Mouse (Mus musculus) kidney, postnatal 0 days (tissue): ENCODE measurements at regions not wholly inside any gene's neighbourhood (a gene's known extent, or its start where the extent isn't known, plus 50 kb on each side); places are given as distances from the start of the nearest gene placed in this dataset.

ENCODE experiments used
- ATAC-seq: fragments of 200-750 bp; cut with Nextera tagmentation; replicated peaks from 2 replicates; pipeline ENCODE4 v1.8.0; 2017; ENCODE audit warnings: low read depth, moderate number of reproducible peaks, moderate TSS enrichment, moderate library complexity; ENCODE audit not compliant: low FRiP score
- DNase-seq: peaks from one replicate; pipeline ENCODE4 v3.0.0-alpha.2; 2016; ENCODE audit warnings: low spot score
- H3K27ac ChIP-seq: fragments of 300-500 bp; sonication (generic); 2 replicates; pipeline ENCODE4 v1.5.1; 2014; ENCODE audit warnings: mild to moderate bottlenecking
- H3K27me3 ChIP-seq: fragments of 300-500 bp; sonication (generic); 2 replicates; pipeline ENCODE4 v1.6.1; 2014; ENCODE audit warnings: low read length, mixed read lengths; ENCODE audit not compliant: insufficient read depth
- H3K36me3 ChIP-seq: fragments of 300-500 bp; sonication (generic); 2 replicates; pipeline ENCODE4 v1.6.1; 2014; ENCODE audit warnings: low read length, mixed read lengths; ENCODE audit not compliant: insufficient read depth
- H3K4me1 ChIP-seq: fragments of 300-500 bp; sonication (generic); replicated peaks from 2 replicates; pipeline ENCODE4 v1.6.1; 2014; ENCODE audit warnings: antibody characterized with exemption, low read length, mixed read lengths; ENCODE audit not compliant: insufficient read depth
- H3K4me2 ChIP-seq: fragments of 300-500 bp; sonication (generic); 2 replicates; pipeline ENCODE4 v1.6.1; 2014; ENCODE audit warnings: mild to moderate bottlenecking, low read length, moderate library complexity, mixed read lengths
- H3K4me3 ChIP-seq: fragments of 300-500 bp; sonication (generic); replicated peaks from 2 replicates; pipeline ENCODE4 v1.5.1; 2014; ENCODE audit warnings: low read depth, low read length
- H3K9ac ChIP-seq: fragments of 300-500 bp; sonication (generic); 2 replicates; pipeline ENCODE4 v1.6.1; 2014; ENCODE audit warnings: low read depth, low read length
- H3K9me3 ChIP-seq: fragments of 300-500 bp; sonication (generic); replicated peaks from 2 replicates; pipeline ENCODE4 v1.6.1; 2016; ENCODE audit warnings: low read length, inconsistent platforms, mixed read lengths
- CTCF ChIP-seq: IDR thresholded peaks from 2 replicates; pipeline ENCODE4 v1.5.1; 2016; ENCODE audit warnings: antibody characterized with exemption, low read depth, mild to moderate bottlenecking, moderate library complexity
- WGBS: fragments of 180-500 bp; shearing (Covaris S2); extraction: QIAGEN DNeasy Blood & Tissue Kit; methylation state at CpG from one replicate; pipeline ENCODE4 v1.1.7; 2014; 5-methylcytosine and 5-hydroxymethylcytosine counted together

DNA sequence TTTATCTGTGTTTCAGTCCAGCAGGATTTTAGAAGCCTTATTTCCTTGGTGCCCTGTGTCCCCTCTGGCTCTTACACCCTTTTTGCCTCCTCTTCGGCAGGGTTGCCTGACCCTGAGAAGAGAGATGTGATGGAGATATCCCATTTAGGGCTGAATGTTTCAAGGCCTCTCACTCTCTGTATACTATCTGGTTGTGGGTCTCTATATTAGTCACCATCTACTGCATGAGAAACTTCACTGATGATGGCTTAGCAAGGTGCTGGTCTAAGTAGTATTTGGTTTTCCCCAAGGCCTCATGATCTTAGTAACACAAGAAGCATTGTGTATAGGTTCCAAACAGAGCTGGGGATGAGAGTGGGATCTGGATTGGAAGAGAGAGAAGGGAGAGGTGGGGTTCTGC is 99.2 kb upstream of the N6amt1 start:
- ATAC-seq = no peak
- H3K9me3 ChIP-seq = no peaks in the 10 kb centered on the region
- H3K27me3 ChIP-seq = no peaks in the 10 kb centered on the region
- TF ChIP-seq CTCF = no peak
- 88% methylated on average over 1 of the region's 1 CpGs for WGBS
- H3K4me1 ChIP-seq = no peaks in the 10 kb centered on the region
- no peak overlapping the region for H3K4me3 ChIP-seq
- H3K27ac ChIP-seq = no peak overlapping the region
- no peak overlapping the region for H3K9ac ChIP-seq
- DNase-seq = no peak
- no peaks in the 10 kb centered on the region for H3K36me3 ChIP-seq
- no peak overlapping the region for H3K4me2 ChIP-seq

- Histone ChIP-seq H3K4me2 (no peak overlapping the region), H3K9ac (no peak overlapping the region), H3K9me3 (no peaks in the 10 kb centered on the region), H3K27ac (no peak overlapping the region), H3K4me3 (no peak overlapping the region), H3K4me1 (no peaks in the 10 kb centered on the region; the same call in 1 of the 2 replicates), H3K36me3 (no peaks in the 10 kb centered on the region), H3K27me3 (no peaks in the 10 kb centered on the region)
- 57% methylated on average over 10 of the region's 10 CpGs for WGBS
- TF ChIP-seq CTCF = no peak
- no peak for DNase-seq
- no peak for ATAC-seq
Measured at GRCm38 (mm10) chr16:87250531-87250930, 103.5 kb upstream of the N6amt1 start.

- WGBS = 32% methylated on average over 7 of the region's 7 CpGs
- TF ChIP-seq CTCF = peak; percentile 69
- H3K9me3 ChIP-seq = no peaks in the 10 kb centered on the region
- no peaks in the 10 kb centered on the region; the same call in 1 of the 2 replicates for H3K4me1 ChIP-seq
- no peak overlapping the region for H3K27ac ChIP-seq
- ATAC-seq = no peak
- no peak overlapping the region for H3K9ac ChIP-seq
- H3K36me3 ChIP-seq = no peaks in the 10 kb centered on the region
- no peaks in the 10 kb centered on the region for H3K27me3 ChIP-seq
- peak; percentile 76 for DNase-seq
- H3K4me2 ChIP-seq = no peak overlapping the region
- H3K4me3 ChIP-seq = no peak overlapping the region
Measured at GRCm38 (mm10) chr16:87249903-87250302, 104.1 kb upstream of the N6amt1 start.

GRCm38 (mm10) chr16:87248501-87249030 is 105.4 kb upstream of the N6amt1 start:
- Histone ChIP-seq H3K27ac (no peak overlapping the region), H3K9me3 (no peaks in the 10 kb centered on the region), H3K36me3 (no peaks in the 10 kb centered on the region), H3K4me3 (no peak overlapping the region), H3K27me3 (no peaks in the 10 kb centered on the region), H3K4me1 (no peaks in the 10 kb centered on the region; the same call in 1 of the 2 replicates), H3K9ac (no peak overlapping the region), H3K4me2 (no peak overlapping the region)
- no peak for ATAC-seq
- peak; percentile 74 for TF ChIP-seq CTCF
- DNase-seq = peak; percentile 89
- 30% methylated on average over 6 of the region's 6 CpGs for WGBS

DNA sequence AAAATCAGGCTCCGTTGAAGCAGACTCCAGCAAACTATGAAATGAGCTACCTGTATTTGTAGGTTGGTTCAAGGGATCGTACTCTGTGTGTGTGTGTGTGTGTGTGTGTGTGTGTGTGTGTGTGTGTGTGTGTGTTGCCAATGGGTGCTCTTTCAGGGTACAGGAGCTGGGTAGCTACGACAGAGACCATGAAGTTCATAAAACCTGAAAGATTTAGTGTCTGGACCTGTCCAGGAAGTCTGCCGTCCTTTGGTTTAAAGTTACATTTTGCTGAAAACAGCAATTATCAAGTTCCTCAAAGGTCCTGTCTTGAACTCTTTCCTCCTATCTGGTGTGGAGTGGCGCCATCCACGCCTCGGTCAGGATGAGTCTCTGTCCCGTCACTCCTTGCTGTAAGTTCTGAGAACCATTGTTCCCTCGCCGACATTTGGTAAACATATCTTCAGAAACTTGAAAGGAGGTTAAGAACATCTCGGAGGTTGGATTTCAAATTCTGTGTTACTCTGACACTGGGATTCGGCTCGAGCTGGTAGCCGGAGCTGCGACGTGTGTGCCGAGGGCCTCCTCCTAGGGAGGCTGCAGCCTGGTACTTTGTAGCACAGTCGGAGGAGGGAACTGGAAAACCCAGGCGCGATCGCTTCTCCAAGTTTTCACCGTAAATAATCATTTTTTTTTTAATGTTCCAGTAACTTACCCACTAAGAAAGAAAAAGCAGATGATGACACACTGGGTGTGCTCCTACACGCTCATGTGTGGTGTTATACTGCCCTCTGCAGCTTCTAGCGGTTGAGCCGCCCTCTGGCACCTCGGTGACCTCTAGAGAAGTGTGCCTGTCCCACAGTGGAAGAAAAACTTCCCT is 107.8 kb upstream of the N6amt1 start:
- ATAC-seq = peak; percentile 86
- H3K27me3 ChIP-seq = no peaks in the 10 kb centered on the region
- H3K36me3 ChIP-seq = no peaks in the 10 kb centered on the region
- H3K4me1 ChIP-seq = no peaks in the 10 kb centered on the region; the same call in 1 of the 2 replicates
- 12% methylated on average over 26 of the region's 26 CpGs for WGBS
- H3K9ac ChIP-seq = peak overlapping the region; percentile 2; the same call in 1 of the 2 replicates
- peak; percentile 83 for TF ChIP-seq CTCF
- no peaks in the 10 kb centered on the region for H3K9me3 ChIP-seq
- peak; percentile 93 for DNase-seq
- H3K4me2 ChIP-seq = peak overlapping the region; percentile 48
- peak overlapping the region; percentile 48; the same call in 1 of the 2 replicates for H3K27ac ChIP-seq
- peak overlapping the region; percentile 19 for H3K4me3 ChIP-seq

- Histone ChIP-seq H3K36me3 (no peaks in the 10 kb centered on the region), H3K27me3 (no peaks in the 10 kb centered on the region), H3K4me2 (no peak overlapping the region), H3K4me1 (no peaks in the 10 kb centered on the region; the same call in 1 of the 2 replicates), H3K9ac (no peak overlapping the region), H3K9me3 (no peaks in the 10 kb centered on the region), H3K27ac (no peak overlapping the region), H3K4me3 (no peak overlapping the region)
- no peak for DNase-seq
- WGBS = 68% methylated on average over 7 of the region's 7 CpGs
- ATAC-seq = no peak
- no peak for TF ChIP-seq CTCF
Measured at GRCm38 (mm10) chr16:87245441-87245840, 108.5 kb upstream of the N6amt1 start.
